Mouse (Mus musculus): ENCODE measurements around the gene Cyfip1.

The Cyfip1 gene

GRCm38 (mm10) chr7:55841445-55841844, at the start of gene Cyfip1:
TSS of gene Cyfip1 (plus strand) at chr7:55841745.
- no peak for DNase-seq (ENCODE audit: low spot score)

- no peak for DNase-seq (ENCODE audit: low spot score)
Measured at GRCm38 (mm10) chr7:55792280-55792679, 49.3 kb upstream of the Cyfip1 start.

- DNase-seq (ENCODE audit: low spot score), result no peak
Measured at GRCm38 (mm10) chr7:55793236-55793951, 48.2 kb upstream of the Cyfip1 start.

- peak; percentile 98 for DNase-seq (ENCODE audit: low spot score)
Measured at GRCm38 (mm10) chr7:55793952-55794603, 47.5 kb upstream of the Cyfip1 start, which contains the start of gene Tubgcp5. TSS of gene Tubgcp5 (plus strand) at chr7:55794154.

GRCm38 (mm10) chr7:55799981-55800380, 41.6 kb upstream of the Cyfip1 start:
- DNase-seq (ENCODE audit: low spot score), result no peak

- no peak for DNase-seq (ENCODE audit: low spot score)
Measured at GRCm38 (mm10) chr7:55809967-55810366, 31.6 kb upstream of the Cyfip1 start.

GRCm38 (mm10) chr7:55824468-55824867, 17.1 kb upstream of the Cyfip1 start:
- no peak for DNase-seq (ENCODE audit: low spot score)

GRCm38 (mm10) chr7:55827551-55827950, 14.0 kb upstream of the Cyfip1 start:
- DNase-seq (ENCODE audit: low spot score), result no peak

GRCm38 (mm10) chr7:55836877-55837276, 4.7 kb upstream of the Cyfip1 start:
- no peak for DNase-seq (ENCODE audit: low spot score)

GRCm38 (mm10) chr7:55841977-55842503, 495 bp downstream of the Cyfip1 start:
- peak; percentile 94 for DNase-seq (ENCODE audit: low spot score)

GRCm38 (mm10) chr7:55842504-55843152, 1.1 kb downstream of the Cyfip1 start:
- DNase-seq (ENCODE audit: low spot score), result peak; percentile 13

- no peak for DNase-seq (ENCODE audit: low spot score)
Measured at GRCm38 (mm10) chr7:55846606-55847312, 5.2 kb downstream of the Cyfip1 start.

GRCm38 (mm10) chr7:55849948-55850571, 8.5 kb downstream of the Cyfip1 start:
- DNase-seq (ENCODE audit: low spot score), result no peak

GRCm38 (mm10) chr7:55852787-55853186, 11.2 kb downstream of the Cyfip1 start:
- DNase-seq (ENCODE audit: low spot score), result peak; percentile 45

- DNase-seq (ENCODE audit: low spot score), result peak; percentile 23
Measured at GRCm38 (mm10) chr7:55855597-55855996, 14.1 kb downstream of the Cyfip1 start.

- no peak for DNase-seq (ENCODE audit: low spot score)
Measured at GRCm38 (mm10) chr7:55856741-55857140, 15.2 kb downstream of the Cyfip1 start.

GRCm38 (mm10) chr7:55857729-55858128, 16.2 kb downstream of the Cyfip1 start:
- DNase-seq (ENCODE audit: low spot score), result no peak

- no peak for DNase-seq (ENCODE audit: low spot score)
Measured at GRCm38 (mm10) chr7:55858836-55859517, 17.4 kb downstream of the Cyfip1 start.

GRCm38 (mm10) chr7:55859518-55859872, 17.9 kb downstream of the Cyfip1 start:
- DNase-seq (ENCODE audit: low spot score), result peak; percentile 18

GRCm38 (mm10) chr7:55859956-55860355, 18.4 kb downstream of the Cyfip1 start:
- no peak for DNase-seq (ENCODE audit: low spot score)

GRCm38 (mm10) chr7:55861175-55861574, 19.6 kb downstream of the Cyfip1 start:
- no peak for DNase-seq (ENCODE audit: low spot score)
